Mouse (Mus musculus): ENCODE measurements at regions not wholly inside any gene's neighbourhood (a gene's known extent, or its start where the extent isn't known, plus 50 kb on each side); places are given as distances from the start of the nearest gene placed in this dataset.

GRCm38 (mm10) chr15:60419081-60419480, 402.7 kb upstream of the 4933412E24Rik start:
- peak; percentile 16 to 36 for DNase-seq (ENCODE audit: extremely low spot score in 1 of 2, low spot score in 2 of 2)
- intact Hi-C loops (cut with DNase I): no loop called here

- intact Hi-C loops (cut with DNase I): no loop called here
Observed at GRCm38 (mm10) chr15:60392267-60392666, 375.9 kb upstream of the 4933412E24Rik start.

GRCm38 (mm10) chr15:60390336-60390735, 373.9 kb upstream of the 4933412E24Rik start:
- no peak for DNase-seq (ENCODE audit: extremely low spot score in 1 of 2, low spot score in 2 of 2)
- intact Hi-C loops (cut with DNase I): no loop called here

More at GRCm38 (mm10) chr15:60392267-60392666, 375.9 kb upstream of the 4933412E24Rik start:
- peak in 1 of 2 experiments; percentile 10 for DNase-seq (ENCODE audit: extremely low spot score in 1 of 2, low spot score in 2 of 2)

- intact Hi-C loops (cut with DNase I): no loop called here
- DNase-seq (ENCODE audit: extremely low spot score in 1 of 2, low spot score in 2 of 2): no peak
Observed at GRCm38 (mm10) chr15:60387962-60388361, 371.5 kb upstream of the 4933412E24Rik start.
